Mouse (Mus musculus) ES-E14 (cell line): ENCODE measurements around the gene Tecr. TPM values are rescaled to one million over a fixed set of nuclear protein-coding genes. Genes with fewer than 3 reads are reported as not detected.

ENCODE experiments used
- DNase-seq: peaks from one replicate; pipeline ENCODE4 v3.0.0-alpha.2; 2013; ENCODE audit warnings: low read depth, low spot score
- H3K27ac ChIP-seq: 2 replicates; pipeline ENCODE4 v1.5.1; 2012; ENCODE audit warnings: low read depth, mild to moderate bottlenecking, low read length, moderate library complexity, mixed read lengths; ENCODE audit not compliant: poor library complexity, insufficient read depth, severe bottlenecking
- H3K36me3 ChIP-seq: 2 replicates; pipeline ENCODE4 v1.6.1; 2012; ENCODE audit warnings: mild to moderate bottlenecking, low read length, moderate library complexity, mixed read lengths; ENCODE audit not compliant: control insufficient read depth, poor library complexity, insufficient read depth, severe bottlenecking
- H3K4me1 ChIP-seq, 2 experiments: fragments of 150-350 bp in 1 of 2; sonication (generic) in 1 of 2; 2 replicates each; pipeline ENCODE4 v1.6.1; 2012; ENCODE audit warnings: low read length in 2 of 2, mild to moderate bottlenecking in 1 of 2, mixed read lengths in 1 of 2; ENCODE audit not compliant: control insufficient read depth in 2 of 2, insufficient read depth in 2 of 2, poor library complexity in 1 of 2
- H3K4me3 ChIP-seq, 2 experiments: fragments of 150-350 bp in 1 of 2; sonication (generic) in 1 of 2; 2 replicates each; pipeline ENCODE4 v1.5.1; 2012; ENCODE audit warnings: low read length in 2 of 2, low read depth in 1 of 2, mild to moderate bottlenecking in 1 of 2, mixed read lengths in 1 of 2; ENCODE audit not compliant: insufficient read depth in 1 of 2, poor library complexity in 1 of 2, severe bottlenecking in 1 of 2
- H3K9ac ChIP-seq: 2 replicates; pipeline ENCODE4 v1.6.1; 2012; ENCODE audit warnings: low read depth, mild to moderate bottlenecking, low read length, mixed read lengths; ENCODE audit not compliant: poor library complexity, insufficient read depth, severe bottlenecking
- H3K9me3 ChIP-seq: fragments of 150-350 bp; sonication (generic); 2 replicates; pipeline ENCODE4 v1.6.1; 2012; ENCODE audit warnings: low read depth, mild to moderate bottlenecking, low read length; ENCODE audit not compliant: control insufficient read depth, insufficient read depth
- CHD2 ChIP-seq: IDR thresholded peaks from 2 replicates; pipeline ENCODE4 v1.6.1; 2014; ENCODE audit warnings: mild to moderate bottlenecking, low read depth, low read length, inconsistent platforms
- HCFC1 ChIP-seq: IDR thresholded peaks from 2 replicates; pipeline ENCODE4 v1.6.1; 2012; ENCODE audit warnings: low read length, inconsistent platforms, borderline replicate concordance; ENCODE audit not compliant: insufficient read depth
- MAFK ChIP-seq: IDR thresholded peaks from 2 replicates; pipeline ENCODE4 v1.6.1; 2014; ENCODE audit warnings: mild to moderate bottlenecking, low read depth, low read length, inconsistent platforms; ENCODE audit not compliant: insufficient read depth
- ZC3H11A ChIP-seq: IDR thresholded peaks from 2 replicates; pipeline ENCODE4 v1.6.1; 2012; ENCODE audit warnings: low read depth, mild to moderate bottlenecking, inconsistent platforms, low read length, borderline replicate concordance
- ZNF384 ChIP-seq: IDR thresholded peaks from 2 replicates; pipeline ENCODE4 v1.6.1; 2012; ENCODE audit warnings: low read depth, low read length, inconsistent platforms
- in situ Hi-C, 2 experiments: fragments of 600-800 bp; cut with MboI; formaldehyde crosslinking; loops; one replicate each; pipeline ENCODE4 v1.15.1; 2025; ENCODE audit warnings: low sequenced_read_pairs in 2 of 2, inconsistent platforms in 1 of 2; ENCODE audit not compliant: unreplicated experiment in 2 of 2
- total RNA-seq: library from RNA; depleted of rRNA; stranded (reverse); fragments of 300-350 nt; gene quantifications from 2 replicates; pipeline ENCODE4 v1.2.3, GENCODE M21; 2012

Tecr gene
- total RNA-seq, 1 experiment: 246 TPM

DNA sequence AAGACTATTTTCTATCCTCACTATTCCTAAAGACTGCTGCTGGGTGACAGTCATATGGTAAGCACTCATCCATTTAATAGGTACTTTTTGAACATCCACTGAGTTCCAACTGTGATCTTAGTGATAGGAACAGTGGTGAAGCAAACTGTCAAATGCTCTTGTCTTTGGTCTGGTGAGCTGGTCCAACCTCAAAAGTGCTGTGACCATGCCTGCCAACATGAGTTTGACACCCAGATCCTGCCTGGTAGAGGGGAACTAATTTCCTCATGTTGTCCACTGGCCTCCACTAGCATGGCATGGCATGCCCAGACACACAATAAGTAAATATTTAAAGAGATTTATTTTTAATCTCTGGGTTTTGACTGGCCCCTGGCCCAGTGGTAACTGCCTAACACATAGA, 8.9 kb upstream of the Tecr start:
- no peaks in the 10 kb centered on the region for H3K4me1 ChIP-seq
- H3K9me3 ChIP-seq: no peaks in the 10 kb centered on the region
- peaks cover 13% of the 10 kb centered on the region for H3K36me3 ChIP-seq
- H3K9ac ChIP-seq: no peak overlapping the region
- TF ChIP-seq CHD2 (no peak), MAFK (no peak), ZC3H11A (no peak), HCFC1 (no peak), ZNF384 (no peak)
- H3K27ac ChIP-seq: no peak overlapping the region
- H3K4me3 ChIP-seq: no peak overlapping the region
- DNase-seq: no peak
- in situ Hi-C loops: no loop called here

DNA sequence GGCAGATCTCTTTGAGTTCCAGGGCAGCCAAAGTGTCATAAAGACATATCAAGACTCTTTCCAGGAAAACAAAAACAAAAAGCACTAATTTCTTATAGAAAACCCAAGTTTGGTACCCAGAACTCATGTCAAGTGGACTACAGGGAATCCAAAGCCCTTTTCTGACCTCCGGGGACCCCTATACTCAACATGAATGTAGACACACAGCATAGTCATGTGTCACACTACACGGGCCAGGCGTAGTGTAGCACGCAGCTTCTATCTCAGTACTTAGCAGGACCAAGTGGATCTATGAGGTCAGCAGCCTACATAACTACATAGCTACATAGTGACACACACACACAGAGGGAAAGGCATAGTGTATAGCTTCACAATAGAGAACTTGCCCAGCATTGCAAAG, 5.9 kb upstream of the Tecr start:
- no peak for TF ChIP-seq MAFK
- no peak for TF ChIP-seq CHD2
- TF ChIP-seq ZNF384: no peak
- no peak for TF ChIP-seq HCFC1
- no peak for TF ChIP-seq ZC3H11A
- no peak overlapping the region for H3K4me3 ChIP-seq
- in situ Hi-C loops: no loop called here
- H3K9me3 ChIP-seq: no peaks in the 10 kb centered on the region
- no peak overlapping the region for H3K27ac ChIP-seq
- peaks cover 34% of the 10 kb centered on the region for H3K36me3 ChIP-seq
- H3K4me1 ChIP-seq: peaks cover 0 to 10% of the 10 kb centered on the region in 2 experiments; a peak in 2 of 4 replicates
- no peak for DNase-seq
- no peak overlapping the region for H3K9ac ChIP-seq

DNA sequence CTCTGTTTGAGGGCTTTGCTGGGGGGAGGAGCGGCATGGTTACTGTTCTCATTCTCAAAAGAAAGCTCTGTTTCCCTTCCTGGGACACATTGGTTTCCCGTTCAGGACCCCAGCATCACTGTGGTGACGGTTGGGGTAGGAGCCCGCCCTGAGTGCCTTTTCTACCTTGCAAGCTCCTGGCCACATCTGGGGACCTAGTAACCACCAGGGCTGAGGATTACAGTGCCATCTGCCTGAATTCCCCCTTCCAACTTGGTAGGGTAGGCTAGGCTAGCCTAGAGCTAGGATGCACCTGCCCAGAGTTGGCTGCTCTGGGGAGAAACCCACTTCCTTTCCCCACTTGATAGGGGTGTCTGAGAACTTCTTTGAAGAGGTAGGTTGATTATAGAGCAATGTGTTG, 4.2 kb upstream of the Tecr start:
- peaks cover 3 to 11% of the 10 kb centered on the region in 2 experiments; a peak in 3 of 4 replicates for H3K4me1 ChIP-seq
- H3K9me3 ChIP-seq: no peaks in the 10 kb centered on the region
- TF ChIP-seq ZNF384 (no peak), MAFK (no peak), HCFC1 (no peak), CHD2 (no peak), ZC3H11A (no peak)
- in situ Hi-C loops: no loop called here
- H3K9ac ChIP-seq: no peak overlapping the region
- DNase-seq: no peak
- H3K27ac ChIP-seq: no peak overlapping the region
- H3K4me3 ChIP-seq: no peak overlapping the region
- H3K36me3 ChIP-seq: peaks cover 34% of the 10 kb centered on the region

DNA sequence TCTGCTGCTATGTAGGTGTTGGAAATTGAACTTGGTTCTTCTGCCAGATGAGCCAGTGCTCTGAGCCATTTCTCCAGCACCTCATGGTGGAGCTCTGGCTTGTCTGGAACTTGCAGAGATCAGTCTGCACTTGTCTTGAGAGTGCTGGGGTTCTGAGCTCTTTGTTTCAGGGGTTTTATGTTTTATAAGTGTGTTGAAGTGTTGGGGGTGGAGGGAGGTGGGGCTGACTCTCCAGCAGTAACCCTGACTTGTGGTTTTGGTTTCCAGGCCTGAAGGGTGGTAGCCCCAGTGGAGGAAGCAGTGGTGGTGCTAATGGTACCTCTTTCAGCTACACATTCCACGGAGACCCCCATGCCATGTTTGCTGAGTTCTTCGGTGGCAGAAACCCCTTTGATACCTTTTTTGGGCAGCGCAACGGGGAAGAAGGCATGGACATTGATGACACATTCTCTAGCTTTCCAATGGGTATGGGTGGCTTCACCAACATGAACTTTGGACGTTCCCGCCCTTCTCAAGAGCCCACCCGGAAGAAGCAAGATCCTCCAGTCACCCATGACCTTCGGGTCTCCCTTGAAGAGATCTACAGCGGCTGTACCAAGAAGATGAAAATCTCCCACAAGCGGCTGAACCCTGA, 1.9 kb upstream of the Tecr start:
- peaks cover 5 to 24% of the 10 kb centered on the region in 2 experiments for H3K4me1 ChIP-seq
- H3K4me3 ChIP-seq: peak overlapping the region; percentile 90 to 99
- no peaks in the 10 kb centered on the region for H3K9me3 ChIP-seq
- TF ChIP-seq ZC3H11A: no peak
- TF ChIP-seq HCFC1: no peak
- no peak for TF ChIP-seq CHD2
- no peak for TF ChIP-seq MAFK
- no peak for TF ChIP-seq ZNF384
- H3K36me3 ChIP-seq: peaks cover 34% of the 10 kb centered on the region
- DNase-seq: no peak
- in situ Hi-C loops: no loop called here
- peak overlapping the region; percentile 90; the same call in 1 of the 2 replicates for H3K9ac ChIP-seq
- no peak overlapping the region for H3K27ac ChIP-seq

DNA sequence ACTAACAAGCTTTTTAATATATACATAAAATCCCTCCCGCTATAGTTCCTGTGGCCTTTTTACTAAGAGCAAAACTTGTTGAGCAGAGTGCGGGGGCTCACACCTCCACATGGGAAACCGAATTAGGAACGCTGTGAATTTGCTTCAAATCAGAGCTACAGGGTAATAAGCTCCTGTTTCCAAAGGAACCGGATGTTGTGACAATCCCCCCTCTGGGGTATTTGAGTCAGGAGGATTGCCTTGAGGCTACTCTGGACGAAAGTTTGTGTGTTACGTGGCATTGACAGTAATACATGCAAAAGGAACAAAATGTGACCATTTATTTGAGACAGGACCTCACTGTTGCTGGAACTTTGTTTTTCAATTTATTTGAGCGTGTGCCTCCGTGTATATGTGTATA, 1.3 kb upstream of the Tecr start:
- no peak for DNase-seq
- in situ Hi-C loops: no loop called here
- Histone ChIP-seq H3K36me3 (peaks cover 34% of the 10 kb centered on the region), H3K9me3 (no peaks in the 10 kb centered on the region), H3K27ac (no peak overlapping the region), H3K4me3 (peak overlapping the region; percentile 90 to 99), H3K4me1 (peaks cover 5 to 27% of the 10 kb centered on the region in 2 experiments), H3K9ac (peak overlapping the region; percentile 90; the same call in 1 of the 2 replicates)
- TF ChIP-seq MAFK (no peak), HCFC1 (no peak), CHD2 (no peak), ZNF384 (no peak), ZC3H11A (no peak)
